Mouse (Mus musculus): ENCODE results near the gene Gm8926.
"Not testable (repeated sequence)": the region's sequence is repeated elsewhere in the genome, so short reads cannot be mapped to it uniquely, and the experiment has no call there.

Gm8926 gene

GRCm38 (mm10) chr5:11770248-11770647 lies at the start of gene Gm8926:
Gene Gm8926 (plus strand): TSS chr5:11770548.
- DNase-seq: not testable (repeated sequence)
